Mouse (Mus musculus) liver, adult 2 months (tissue): ENCODE measurements around the gene Pdia5.

ENCODE experiments used
- CTCF ChIP-seq: fragments of 200-500 bp; IDR thresholded peaks from 2 replicates; pipeline ENCODE4 v1.5.1; 2011; ENCODE audit warnings: low read depth, low read length, control low read depth
- POLR2A ChIP-seq: fragments of 200-500 bp; IDR thresholded peaks from 2 replicates; pipeline ENCODE4 v1.6.1; 2011; ENCODE audit warnings: low read length, control low read depth; ENCODE audit not compliant: insufficient read depth; ENCODE audit errors: extremely low read depth

DNA sequence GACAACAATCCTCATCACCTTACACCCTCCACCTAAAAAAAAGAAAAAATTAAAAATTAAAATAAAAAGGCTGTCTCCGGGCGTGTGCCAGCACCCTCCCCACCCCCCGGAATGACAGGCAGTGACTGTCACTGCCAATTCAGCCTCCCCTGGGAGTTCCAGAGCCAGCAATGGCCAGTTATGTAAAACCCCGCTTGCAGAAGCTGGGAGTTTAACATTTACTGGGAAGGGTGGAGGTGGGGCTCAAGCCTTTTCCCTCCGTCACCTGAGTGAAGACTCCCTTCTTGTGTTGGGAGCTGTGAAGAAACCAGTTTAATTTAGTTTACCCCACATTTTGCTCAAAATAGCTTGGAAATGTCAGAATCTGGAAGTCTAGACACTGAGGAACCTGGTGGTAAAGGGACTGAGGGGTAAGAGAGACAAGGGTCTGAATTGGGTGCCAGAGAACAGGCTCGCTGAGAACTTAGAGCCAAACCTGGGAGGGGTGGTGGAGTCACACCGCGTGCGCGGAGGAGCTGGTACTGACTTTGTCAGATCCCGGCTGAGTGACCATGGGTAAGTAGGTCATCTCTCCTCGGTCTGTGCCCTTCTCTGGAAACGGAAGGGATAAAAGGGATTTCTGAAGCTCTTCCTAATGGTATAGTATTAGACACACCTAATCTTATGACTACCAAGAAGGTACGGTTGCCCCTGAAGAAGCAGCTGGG is 18.0 kb downstream of the Pdia5 start:
- no peak for TF ChIP-seq CTCF
- no peak for TF ChIP-seq POLR2A
